Mouse (Mus musculus) retina, postnatal 7 days (tissue): ENCODE measurements around the gene Ddx39b.

ENCODE experiments used
- DNase-seq: peaks from one replicate; pipeline ENCODE4 v3.0.0-alpha.2; 2012; ENCODE audit warnings: low read depth, low spot score

The Ddx39b gene

GRCm38 (mm10) chr17:35241305-35242014 is at the start of gene Ddx39b:
Ddx39b (plus strand) TSS chr17:35241746.
- peak; percentile 93 for DNase-seq

- no peak for DNase-seq
Measured at GRCm38 (mm10) chr17:35192924-35193323, 48.6 kb upstream of the Ddx39b start.

GRCm38 (mm10) chr17:35193881-35194843 is 47.4 kb upstream of the Ddx39b start, which contains the start of gene Ltb:
Ltb (plus strand) TSS chr17:35194439.
- no peak for DNase-seq

GRCm38 (mm10) chr17:35194844-35195630 is 46.5 kb upstream of the Ddx39b start:
- no peak for DNase-seq

- peak; percentile 51 for DNase-seq
Measured at GRCm38 (mm10) chr17:35195631-35196320, 45.8 kb upstream of the Ddx39b start.

GRCm38 (mm10) chr17:35196321-35196641 is 45.3 kb upstream of the Ddx39b start:
- DNase-seq, result no peak

- no peak for DNase-seq
Measured at GRCm38 (mm10) chr17:35197126-35197525, 44.4 kb upstream of the Ddx39b start.

- DNase-seq, result no peak
Measured at GRCm38 (mm10) chr17:35198029-35198428, 43.5 kb upstream of the Ddx39b start.

GRCm38 (mm10) chr17:35198946-35199345 is 42.6 kb upstream of the Ddx39b start:
- no peak for DNase-seq

- no peak for DNase-seq
Measured at GRCm38 (mm10) chr17:35200398-35200797, 41.1 kb upstream of the Ddx39b start.

- no peak for DNase-seq
Measured at GRCm38 (mm10) chr17:35201128-35201527, 40.4 kb upstream of the Ddx39b start.

GRCm38 (mm10) chr17:35201787-35202186 is 39.8 kb upstream of the Ddx39b start, which contains the start of gene Tnf:
Tnf (minus strand) TSS chr17:35202007.
- DNase-seq, result no peak

- no peak for DNase-seq
Measured at GRCm38 (mm10) chr17:35202442-35202841, 39.1 kb upstream of the Ddx39b start.

- DNase-seq, result no peak
Measured at GRCm38 (mm10) chr17:35204494-35205379, 36.8 kb upstream of the Ddx39b start, which contains the start of gene Lta. Lta (minus strand) TSS chr17:35205351.

- no peak for DNase-seq
Measured at GRCm38 (mm10) chr17:35205380-35205769, 36.2 kb upstream of the Ddx39b start.

GRCm38 (mm10) chr17:35209785-35210535 is 31.6 kb upstream of the Ddx39b start:
- no peak for DNase-seq

GRCm38 (mm10) chr17:35210593-35210992 is 31.0 kb upstream of the Ddx39b start:
- DNase-seq, result no peak

- DNase-seq, result no peak
Measured at GRCm38 (mm10) chr17:35213071-35213470, 28.5 kb upstream of the Ddx39b start.

GRCm38 (mm10) chr17:35218516-35219193 is 22.9 kb upstream of the Ddx39b start:
- no peak for DNase-seq
